Mouse (Mus musculus) liver, adult 2 months (tissue): ENCODE data around the gene Nrxn3. TPM values are rescaled to one million over a fixed set of nuclear protein-coding genes. Genes with fewer than 3 reads are reported as not detected.

Experiments
- DNase-seq: peaks from one replicate; pipeline ENCODE4 v3.0.0-alpha.2; 2011; ENCODE audit warnings: low read depth, low spot score; ENCODE audit errors: extremely low read depth
- H3K27ac ChIP-seq: fragments of 200-500 bp; replicated peaks from 2 replicates; pipeline ENCODE4 v1.5.1; 2012; ENCODE audit warnings: low read depth, mild to moderate bottlenecking, control low read depth, inconsistent platforms, low read length; ENCODE audit not compliant: insufficient read depth
- H3K27me3 ChIP-seq: fragments of 200-500 bp; 2 replicates; pipeline ENCODE4 v1.6.1; 2012; ENCODE audit warnings: mild to moderate bottlenecking, moderate library complexity, low read length, inconsistent platforms; ENCODE audit not compliant: control insufficient read depth, insufficient read depth
- H3K36me3 ChIP-seq: fragments of 200-500 bp; 2 replicates; pipeline ENCODE4 v1.6.1; 2012; ENCODE audit warnings: low read length, inconsistent platforms; ENCODE audit not compliant: control insufficient read depth, insufficient read depth
- H3K4me1 ChIP-seq: fragments of 200-500 bp; 2 replicates; pipeline ENCODE4 v1.6.1; 2011; ENCODE audit warnings: low read length; ENCODE audit not compliant: control insufficient read depth, insufficient read depth
- H3K4me3 ChIP-seq: fragments of 200-500 bp; 2 replicates; pipeline ENCODE4 v1.5.1; 2011; ENCODE audit warnings: low read depth, mild to moderate bottlenecking, control low read depth, low read length, moderate library complexity; ENCODE audit not compliant: insufficient read depth
- H3K79me2 ChIP-seq: fragments of 200-500 bp; 2 replicates; pipeline ENCODE4 v1.6.1; 2012; ENCODE audit warnings: inconsistent platforms, mild to moderate bottlenecking, low read length, moderate library complexity; ENCODE audit not compliant: control insufficient read depth, insufficient read depth
- H3K9ac ChIP-seq: fragments of 200-500 bp; 2 replicates; pipeline ENCODE4 v1.6.1; 2012; ENCODE audit warnings: low read depth, mild to moderate bottlenecking, control low read depth, inconsistent platforms, low read length
- CTCF ChIP-seq: fragments of 200-500 bp; IDR thresholded peaks from 2 replicates; pipeline ENCODE4 v1.5.1; 2011; ENCODE audit warnings: low read depth, low read length, control low read depth
- POLR2A ChIP-seq: fragments of 200-500 bp; IDR thresholded peaks from 2 replicates; pipeline ENCODE4 v1.6.1; 2011; ENCODE audit warnings: low read length, control low read depth; ENCODE audit not compliant: insufficient read depth; ENCODE audit errors: extremely low read depth
- WGBS: fragments of 180-500 bp; shearing (Covaris S2); methylation state at CpG from one replicate; pipeline ENCODE4 v1.1.7; 2018; 5-methylcytosine and 5-hydroxymethylcytosine counted together
- polyA plus RNA-seq: library from polyadenylated mRNA; depleted of rRNA; stranded (reverse); fragments of >200 nt; gene quantifications from 2 replicates; pipeline ENCODE4 v1.2.3, GENCODE M21; 2012
- total RNA-seq: library from RNA; depleted of rRNA; stranded (reverse); fragments of >200 nt; gene quantifications from 2 replicates; pipeline ENCODE4 v1.2.3, GENCODE M21; 2014

Nrxn3 gene
- total and polyA plus RNA-seq, 2 experiments: 0.18 to 0.31 TPM

DNA sequence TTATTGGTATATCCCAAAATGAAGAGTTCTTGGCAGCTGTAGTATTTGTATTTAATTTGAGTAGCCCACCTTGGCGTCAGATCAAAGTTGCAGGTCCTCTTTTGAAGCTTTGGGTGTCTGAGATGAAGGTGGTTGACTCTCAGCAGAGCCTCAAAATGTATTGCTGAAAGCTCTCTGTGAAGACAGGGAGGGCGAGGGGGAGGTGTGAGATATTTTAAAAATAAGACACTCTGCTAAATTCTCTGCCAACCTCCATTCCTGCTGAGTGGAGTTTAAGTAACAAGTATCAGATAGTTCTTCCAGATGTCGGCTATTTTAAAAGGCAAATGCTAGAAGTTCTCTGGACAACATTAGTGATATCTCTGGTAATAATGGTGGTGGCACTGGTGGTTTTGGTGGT, 1069.2 kb downstream of the Nrxn3 start:
- H3K9ac ChIP-seq: no peak overlapping the region
- TF ChIP-seq CTCF (no peak), POLR2A (no peak)
- no peaks in the 10 kb centered on the region for H3K36me3 ChIP-seq
- 62% methylated on average over 3 of the region's 3 CpGs for WGBS
- H3K79me2 ChIP-seq: no peaks in the 10 kb centered on the region
- no peak for DNase-seq
- H3K4me3 ChIP-seq: no peak overlapping the region
- no peak overlapping the region for H3K27ac ChIP-seq
- no peaks in the 10 kb centered on the region for H3K4me1 ChIP-seq
- no peaks in the 10 kb centered on the region for H3K27me3 ChIP-seq

DNA sequence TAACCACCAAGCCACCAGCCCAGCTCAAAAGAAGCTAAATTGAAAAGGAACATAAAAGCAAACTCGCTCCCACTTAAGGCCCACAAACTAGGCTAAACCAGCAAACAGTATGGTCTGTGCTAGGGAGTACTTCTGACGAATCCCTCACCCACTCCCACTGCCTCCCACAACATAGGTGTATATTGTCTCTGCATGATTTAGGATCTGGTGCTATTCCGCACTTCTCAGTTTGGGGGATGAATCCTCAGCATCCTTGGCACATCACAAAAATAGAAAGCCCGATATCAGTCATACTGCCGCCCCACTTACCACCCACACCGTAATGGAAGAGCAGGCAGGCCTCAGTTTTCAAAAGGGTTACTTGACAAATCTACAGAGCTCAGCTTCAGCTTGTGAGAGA, 1072.1 kb downstream of the Nrxn3 start:
- H3K79me2 ChIP-seq: no peaks in the 10 kb centered on the region
- WGBS: 81% methylated on average over 6 of the region's 6 CpGs
- no peak overlapping the region for H3K9ac ChIP-seq
- H3K36me3 ChIP-seq: no peaks in the 10 kb centered on the region
- no peak overlapping the region for H3K27ac ChIP-seq
- H3K27me3 ChIP-seq: no peaks in the 10 kb centered on the region
- TF ChIP-seq CTCF (no peak), POLR2A (no peak)
- no peak overlapping the region for H3K4me3 ChIP-seq
- DNase-seq: no peak
- H3K4me1 ChIP-seq: no peaks in the 10 kb centered on the region

- H3K4me3 ChIP-seq: no peak overlapping the region
- no peak overlapping the region for H3K27ac ChIP-seq
- no peak for TF ChIP-seq POLR2A
- TF ChIP-seq CTCF: no peak
- H3K9ac ChIP-seq: no peak overlapping the region
- no peaks in the 10 kb centered on the region for H3K79me2 ChIP-seq
- no peaks in the 10 kb centered on the region for H3K27me3 ChIP-seq
- no peaks in the 10 kb centered on the region for H3K4me1 ChIP-seq
- no peaks in the 10 kb centered on the region for H3K36me3 ChIP-seq
- no peak for DNase-seq
- WGBS: 72% methylated on average over 3 of the region's 3 CpGs
Measured at GRCm38 (mm10) chr12:89808217-89808616, 1085.5 kb downstream of the Nrxn3 start.

DNA sequence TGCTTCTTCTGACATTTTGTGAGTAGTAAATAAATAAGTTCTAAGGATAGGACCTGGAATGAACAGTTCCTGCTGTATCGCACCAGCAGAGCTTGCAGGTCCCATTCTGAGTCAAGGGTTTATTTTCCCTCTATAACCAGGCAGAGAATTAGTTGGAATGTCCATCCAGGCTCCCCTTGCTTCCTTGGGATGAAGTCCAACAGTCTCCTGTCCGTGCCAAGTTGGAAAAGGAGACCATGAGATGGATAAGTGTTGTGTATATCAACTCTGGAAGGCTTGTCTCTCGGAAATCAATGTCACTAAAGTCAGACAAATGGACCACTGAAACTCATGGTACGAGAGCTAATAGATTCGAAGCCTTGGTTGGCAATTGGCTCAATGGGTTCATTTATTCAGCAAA, 1087.5 kb downstream of the Nrxn3 start:
- H3K27me3 ChIP-seq: no peaks in the 10 kb centered on the region
- H3K9ac ChIP-seq: no peak overlapping the region
- H3K79me2 ChIP-seq: no peaks in the 10 kb centered on the region
- no peaks in the 10 kb centered on the region for H3K36me3 ChIP-seq
- H3K27ac ChIP-seq: no peak overlapping the region
- H3K4me1 ChIP-seq: no peaks in the 10 kb centered on the region
- WGBS: 57% methylated on average over 5 of the region's 5 CpGs
- no peak for TF ChIP-seq POLR2A
- TF ChIP-seq CTCF: no peak
- H3K4me3 ChIP-seq: no peak overlapping the region
- no peak for DNase-seq

- H3K4me1 ChIP-seq: no peaks in the 10 kb centered on the region
- no peaks in the 10 kb centered on the region for H3K36me3 ChIP-seq
- DNase-seq: peak; percentile 74
- no peak for TF ChIP-seq POLR2A
- no peak for TF ChIP-seq CTCF
- WGBS: 1% methylated on average over 36 of the region's 36 CpGs
- H3K27me3 ChIP-seq: no peaks in the 10 kb centered on the region
- H3K27ac ChIP-seq: no peak overlapping the region
- no peak overlapping the region for H3K4me3 ChIP-seq
- H3K79me2 ChIP-seq: no peaks in the 10 kb centered on the region
- no peak overlapping the region for H3K9ac ChIP-seq
Measured at GRCm38 (mm10) chr12:89811815-89812549, 1089.3 kb downstream of the Nrxn3 start.

- WGBS: 2% methylated on average over 17 of the region's 17 CpGs
- H3K36me3 ChIP-seq: no peaks in the 10 kb centered on the region
- H3K79me2 ChIP-seq: no peaks in the 10 kb centered on the region
- TF ChIP-seq CTCF (no peak), POLR2A (no peak)
- no peak for DNase-seq
- no peak overlapping the region for H3K4me3 ChIP-seq
- H3K27me3 ChIP-seq: no peaks in the 10 kb centered on the region
- H3K27ac ChIP-seq: no peak overlapping the region
- no peaks in the 10 kb centered on the region for H3K4me1 ChIP-seq
- H3K9ac ChIP-seq: no peak overlapping the region
Measured at GRCm38 (mm10) chr12:89812550-89813207, 1090.0 kb downstream of the Nrxn3 start.
